Mouse (Mus musculus): ENCODE measurements around the gene Clptm1. TPM values are rescaled to one million over a fixed set of nuclear protein-coding genes. Genes with fewer than 3 reads are reported as not detected.
"Not testable (repeated sequence)": the region's sequence is repeated elsewhere in the genome, so short reads cannot be mapped to it uniquely, and the experiment has no call there.

Clptm1 gene
- polyA plus RNA-seq, 1 experiment from 2014 or later = 89.9 TPM

DNA sequence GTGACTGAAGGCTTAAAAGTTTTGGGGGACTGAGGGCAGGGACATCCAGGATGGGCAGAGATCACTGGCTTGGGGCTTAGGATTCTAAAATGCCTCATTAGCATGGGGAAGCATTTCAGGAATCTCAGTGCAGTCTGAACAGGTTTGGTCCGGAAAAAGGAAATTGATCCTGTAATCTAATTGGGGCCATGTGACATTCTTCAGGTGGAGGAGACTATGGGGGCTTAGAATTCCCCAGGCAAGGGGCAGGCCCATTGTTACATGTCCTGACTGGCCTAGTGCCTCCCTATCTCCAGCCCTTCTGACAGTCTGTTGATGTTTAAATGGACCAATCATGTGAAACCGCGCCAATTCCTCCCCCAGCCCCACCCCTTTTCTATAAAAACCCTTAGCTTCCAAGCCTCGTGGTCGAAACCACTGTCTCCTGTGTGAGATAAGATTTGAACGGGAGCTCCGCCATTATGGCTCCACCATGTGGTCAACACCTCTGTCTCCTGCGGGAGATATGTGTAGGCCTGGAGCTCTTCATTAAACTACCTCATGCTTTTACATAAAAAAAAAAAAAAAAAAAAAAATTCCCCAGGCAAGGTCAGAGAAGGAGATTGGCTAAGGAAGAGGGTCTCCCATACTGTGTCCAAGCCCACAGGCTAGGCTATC, 22.2 kb upstream of the Clptm1 start:
- WGBS = 44% methylated on average over 8 of the region's 8 CpGs
- 0 out of 2 replicates have a peak, but pooled peaks have one; percentile 14 for ATAC-seq (replicated peaks; ENCODE audit: low FRiP score)
- H3K9me3 ChIP-seq (ENCODE audit: control insufficient read depth, low read length); H3K27me3 ChIP-seq (replicated peaks; ENCODE audit: control insufficient read depth, insufficient read depth, low read length); H3K4me2 ChIP-seq; H3K36me3 ChIP-seq (ENCODE audit: control insufficient read depth, insufficient read depth, low read length); DNase-seq (ENCODE audit: low spot score); H3K4me1 ChIP-seq (replicated peaks; ENCODE audit: control insufficient read depth, insufficient read depth, low read length); H3K4me3 ChIP-seq (ENCODE audit: low read depth, low read length); H3K9ac ChIP-seq (ENCODE audit: low read depth, low read length): not testable (repeated sequence)
- peak overlapping the region; percentile 40 for H3K27ac ChIP-seq (ENCODE audit: low read depth, low read length)

DNA sequence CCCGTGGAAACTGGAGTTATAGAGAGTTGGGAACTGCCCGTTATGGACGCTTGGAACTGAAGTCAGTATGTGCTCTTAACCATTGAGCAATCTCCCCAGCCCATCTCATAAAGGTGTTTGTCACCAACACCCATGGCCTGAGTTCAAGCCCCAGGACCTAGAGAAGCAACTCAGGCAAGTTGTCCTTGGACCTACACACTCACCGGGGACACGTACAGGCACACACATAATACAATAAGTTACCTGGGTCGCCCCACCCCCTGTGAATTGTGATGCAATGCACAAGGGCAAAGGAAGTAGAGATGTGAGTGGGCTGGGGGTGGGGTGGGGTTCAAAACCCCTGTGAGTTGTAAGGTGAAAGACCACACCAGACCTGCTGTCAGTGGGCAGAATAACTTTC, 21.7 kb upstream of the Clptm1 start:
- Histone ChIP-seq H3K9ac (ENCODE audit: low read depth, low read length) (no peak overlapping the region), H3K27ac (ENCODE audit: low read depth, low read length) (peak overlapping the region; percentile 40), H3K36me3 (ENCODE audit: control insufficient read depth, insufficient read depth, low read length) (no peaks in the 10 kb centered on the region), H3K4me3 (ENCODE audit: low read depth, low read length) (no peak overlapping the region), H3K4me1 (replicated peaks; ENCODE audit: control insufficient read depth, insufficient read depth, low read length) (peaks cover 10% of the 10 kb centered on the region), H3K27me3 (replicated peaks; ENCODE audit: control insufficient read depth, insufficient read depth, low read length) (no peaks in the 10 kb centered on the region), H3K9me3 (ENCODE audit: control insufficient read depth, low read length) (no peaks in the 10 kb centered on the region), H3K4me2 (no peak overlapping the region)
- WGBS = 80% methylated on average over 6 of the region's 6 CpGs
- DNase-seq (ENCODE audit: low spot score) = no peak
- ATAC-seq (replicated peaks; ENCODE audit: low FRiP score) = peak; percentile 49

DNA sequence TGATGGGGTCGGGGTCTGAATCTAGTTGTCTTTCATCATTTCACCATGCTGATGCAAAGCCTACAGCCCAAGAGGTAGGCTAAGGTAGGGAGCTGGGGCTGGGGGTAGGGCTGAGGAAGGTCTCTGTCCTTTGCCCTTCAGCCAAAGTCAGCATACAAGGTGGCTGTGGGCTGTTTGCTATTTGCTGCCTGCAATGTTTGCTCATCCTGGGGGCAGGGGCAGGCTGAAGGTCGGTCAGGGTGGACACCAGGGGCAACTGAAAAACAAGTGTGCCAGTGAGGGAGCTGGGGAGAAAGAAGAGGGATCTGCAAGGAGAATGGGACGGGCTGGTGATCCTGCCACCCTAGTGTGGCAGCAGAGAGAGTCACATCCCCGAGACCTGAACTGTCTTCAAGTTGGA, 20.5 kb upstream of the Clptm1 start:
- Histone ChIP-seq H3K4me3 (ENCODE audit: low read depth, low read length) (no peak overlapping the region), H3K9me3 (ENCODE audit: control insufficient read depth, low read length) (no peaks in the 10 kb centered on the region), H3K36me3 (ENCODE audit: control insufficient read depth, insufficient read depth, low read length) (no peaks in the 10 kb centered on the region), H3K4me2 (no peak overlapping the region), H3K27me3 (replicated peaks; ENCODE audit: control insufficient read depth, insufficient read depth, low read length) (no peaks in the 10 kb centered on the region), H3K27ac (ENCODE audit: low read depth, low read length) (peak overlapping the region; percentile 20; the same call in 1 of the 2 replicates), H3K4me1 (replicated peaks; ENCODE audit: control insufficient read depth, insufficient read depth, low read length) (peaks cover 14% of the 10 kb centered on the region), H3K9ac (ENCODE audit: low read depth, low read length) (no peak overlapping the region)
- ATAC-seq (replicated peaks; ENCODE audit: low FRiP score) = peak; percentile 56
- no peak for DNase-seq (ENCODE audit: low spot score)
- WGBS = 66% methylated on average over 4 of the region's 4 CpGs

DNA sequence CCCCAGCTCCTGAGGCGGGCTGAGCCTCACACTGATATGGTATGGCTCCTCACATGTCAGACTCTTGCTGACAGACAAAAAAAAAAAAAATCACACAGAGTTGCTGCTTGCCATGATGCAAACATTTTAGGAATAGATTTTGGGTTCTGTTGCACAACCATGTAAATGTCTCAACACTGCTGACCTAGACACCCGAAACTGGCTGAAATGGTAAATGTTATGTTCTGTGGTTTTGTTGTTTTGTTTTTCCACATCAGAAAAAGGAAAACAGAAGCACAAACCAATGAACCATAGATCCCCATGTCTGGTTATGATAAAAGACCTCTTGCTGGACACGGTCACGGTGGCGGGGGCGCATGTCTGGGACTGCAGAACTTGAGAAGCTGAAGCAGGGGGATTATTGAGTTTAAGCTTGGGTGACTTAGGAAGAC, 19.0 kb upstream of the Clptm1 start:
- Histone ChIP-seq H3K36me3 (ENCODE audit: control insufficient read depth, insufficient read depth, low read length) (no peaks in the 10 kb centered on the region), H3K27me3 (replicated peaks; ENCODE audit: control insufficient read depth, insufficient read depth, low read length) (no peaks in the 10 kb centered on the region), H3K4me3 (ENCODE audit: low read depth, low read length) (no peak overlapping the region), H3K4me2 (no peak overlapping the region), H3K4me1 (replicated peaks; ENCODE audit: control insufficient read depth, insufficient read depth, low read length) (peaks cover 14% of the 10 kb centered on the region), H3K27ac (ENCODE audit: low read depth, low read length) (no peak overlapping the region), H3K9ac (ENCODE audit: low read depth, low read length) (no peak overlapping the region), H3K9me3 (ENCODE audit: control insufficient read depth, low read length) (no peaks in the 10 kb centered on the region)
- no peak for ATAC-seq (replicated peaks; ENCODE audit: low FRiP score)
- 72% methylated on average over 6 of the region's 6 CpGs for WGBS
- no peak for DNase-seq (ENCODE audit: low spot score)

DNA sequence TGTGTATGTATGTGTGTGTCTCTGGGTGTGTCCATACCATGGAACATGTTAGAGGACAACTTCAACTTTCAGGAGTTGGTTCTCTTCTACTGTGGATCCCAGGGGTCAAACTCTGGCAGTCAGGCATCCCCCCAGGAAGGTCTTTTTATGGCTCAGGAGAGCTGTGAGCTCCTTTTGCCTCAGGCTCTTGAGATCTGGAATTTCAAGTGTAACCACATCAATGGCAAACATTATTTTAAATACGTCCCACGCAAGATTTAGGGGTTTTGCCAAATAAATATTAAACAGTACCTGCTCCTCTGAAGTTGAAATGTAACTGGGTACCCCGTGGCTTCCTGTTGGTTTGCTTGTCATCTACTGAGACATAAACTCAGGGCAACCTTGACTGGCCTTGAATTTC, 18.1 kb upstream of the Clptm1 start:
- Histone ChIP-seq H3K9me3 (ENCODE audit: control insufficient read depth, low read length) (no peaks in the 10 kb centered on the region), H3K27ac (ENCODE audit: low read depth, low read length) (no peak overlapping the region), H3K9ac (ENCODE audit: low read depth, low read length) (no peak overlapping the region), H3K36me3 (ENCODE audit: control insufficient read depth, insufficient read depth, low read length) (no peaks in the 10 kb centered on the region), H3K4me2 (no peak overlapping the region), H3K4me3 (ENCODE audit: low read depth, low read length) (no peak overlapping the region), H3K27me3 (replicated peaks; ENCODE audit: control insufficient read depth, insufficient read depth, low read length) (no peaks in the 10 kb centered on the region), H3K4me1 (replicated peaks; ENCODE audit: control insufficient read depth, insufficient read depth, low read length) (peaks cover 14% of the 10 kb centered on the region)
- DNase-seq (ENCODE audit: low spot score) (no peak), ATAC-seq (replicated peaks; ENCODE audit: low FRiP score) (no peak)
- 75% methylated on average over 3 of the region's 3 CpGs for WGBS

DNA sequence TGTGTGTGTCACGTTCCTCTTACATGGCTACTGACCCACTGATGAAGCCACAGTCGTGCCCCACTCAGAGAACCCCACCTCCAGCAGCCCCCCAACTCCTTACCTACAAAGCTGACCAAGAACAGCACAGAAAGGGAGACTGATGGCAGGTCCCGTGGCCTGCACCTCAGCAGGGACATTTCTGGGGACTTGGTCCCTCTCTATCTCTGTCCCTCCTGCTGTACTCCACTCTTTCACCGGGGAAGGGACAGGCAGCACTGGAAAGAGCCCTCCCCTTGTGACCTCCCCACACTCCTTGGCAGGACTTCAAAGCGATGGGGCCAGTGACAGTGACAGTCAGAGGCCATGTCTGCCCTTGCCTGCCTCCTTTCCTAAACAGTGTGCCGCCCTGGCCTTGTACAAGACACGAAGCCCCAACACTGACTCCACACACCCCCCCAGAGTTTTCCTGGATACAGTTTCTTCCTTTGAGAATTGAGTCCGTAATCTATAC, 16.4 kb upstream of the Clptm1 start, which contains the start of the genes Gm44805 and Apoc4:
TSS of gene Gm44805 (minus strand) at position 222 of the 493 bp plus-strand sequence.
TSS of gene Apoc4 (minus strand) at position 278 of the 493 bp plus-strand sequence.
- WGBS = 69% methylated on average over 8 of the region's 8 CpGs
- H3K4me3 ChIP-seq (ENCODE audit: low read depth, low read length) = no peak within 1 kb of the TSS
- peaks cover 14% of the 10 kb centered on the region for H3K4me1 ChIP-seq (replicated peaks; ENCODE audit: control insufficient read depth, insufficient read depth, low read length)
- DNase-seq (ENCODE audit: low spot score) (no peak), ATAC-seq (replicated peaks; ENCODE audit: low FRiP score) (no peak)
- no peaks in the 10 kb centered on the region for H3K9me3 ChIP-seq (ENCODE audit: control insufficient read depth, low read length)
- no peaks in the 10 kb centered on the region for H3K36me3 ChIP-seq (ENCODE audit: control insufficient read depth, insufficient read depth, low read length)
- no peak within 1 kb of the TSS for H3K9ac ChIP-seq (ENCODE audit: low read depth, low read length)
- H3K27ac ChIP-seq (ENCODE audit: low read depth, low read length) = peak within 1 kb of the TSS; percentile 13; the same call in 1 of the 2 replicates
- H3K4me2 ChIP-seq = no peak within 1 kb of the TSS
- H3K27me3 ChIP-seq (replicated peaks; ENCODE audit: control insufficient read depth, insufficient read depth, low read length) = no peaks in the 10 kb centered on the region

DNA sequence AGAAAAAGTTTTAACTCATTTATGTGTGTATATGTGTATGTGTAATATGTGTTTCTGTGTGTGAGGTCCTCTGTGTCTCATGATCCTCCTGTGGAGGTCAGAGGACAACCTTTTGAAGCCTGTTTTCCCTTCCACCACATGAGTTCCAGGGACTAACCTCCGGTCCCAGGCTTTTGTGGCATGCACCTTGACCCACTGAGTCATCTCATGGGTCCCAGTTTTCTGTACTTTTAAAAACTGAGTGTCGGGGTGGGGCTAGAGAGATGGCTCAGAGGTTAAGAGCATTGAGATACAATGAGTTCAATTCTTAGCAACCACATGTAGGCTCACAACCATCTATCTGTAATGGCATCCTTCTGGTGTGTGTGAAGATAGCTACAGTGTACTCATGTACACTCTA, 15.9 kb upstream of the Clptm1 start:
- Histone ChIP-seq H3K4me3 (ENCODE audit: low read depth, low read length) (no peak overlapping the region), H3K4me2 (no peak overlapping the region), H3K27ac (ENCODE audit: low read depth, low read length) (no peak overlapping the region; the same call in 1 of the 2 replicates), H3K9me3 (ENCODE audit: control insufficient read depth, low read length) (no peaks in the 10 kb centered on the region), H3K9ac (ENCODE audit: low read depth, low read length) (no peak overlapping the region), H3K4me1 (replicated peaks; ENCODE audit: control insufficient read depth, insufficient read depth, low read length) (peaks cover 14% of the 10 kb centered on the region), H3K36me3 (ENCODE audit: control insufficient read depth, insufficient read depth, low read length) (no peaks in the 10 kb centered on the region), H3K27me3 (replicated peaks; ENCODE audit: control insufficient read depth, insufficient read depth, low read length) (no peaks in the 10 kb centered on the region)
- ATAC-seq (replicated peaks; ENCODE audit: low FRiP score) (no peak), DNase-seq (ENCODE audit: low spot score) (no peak)
- whole genome bisulfite sequencing = 79% methylated on average over 2 of the region's 2 CpGs

DNA sequence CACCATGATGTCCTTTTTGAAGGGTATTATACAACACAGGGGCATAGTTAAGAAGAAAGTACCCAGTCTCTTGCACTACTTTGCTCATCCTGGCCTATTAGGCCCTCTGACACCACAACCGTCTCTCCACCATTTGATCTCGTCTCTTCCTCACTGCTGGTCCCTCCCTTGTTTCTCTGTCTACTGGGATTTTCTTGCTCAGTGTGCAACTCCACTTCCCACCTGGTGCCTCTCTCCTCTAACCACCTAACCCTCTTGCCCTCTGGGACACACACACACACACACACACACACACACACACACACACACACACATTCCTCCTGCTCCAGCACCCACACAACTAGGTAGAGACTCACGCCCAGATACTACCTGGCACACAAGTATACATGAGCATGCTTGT, 14.1 kb upstream of the Clptm1 start:
- Histone ChIP-seq H3K4me1 (replicated peaks; ENCODE audit: control insufficient read depth, insufficient read depth, low read length) (peaks cover 11% of the 10 kb centered on the region), H3K9ac (ENCODE audit: low read depth, low read length) (no peak overlapping the region), H3K4me3 (ENCODE audit: low read depth, low read length) (no peak overlapping the region), H3K36me3 (ENCODE audit: control insufficient read depth, insufficient read depth, low read length) (no peaks in the 10 kb centered on the region), H3K27me3 (replicated peaks; ENCODE audit: control insufficient read depth, insufficient read depth, low read length) (no peaks in the 10 kb centered on the region), H3K9me3 (ENCODE audit: control insufficient read depth, low read length) (no peaks in the 10 kb centered on the region), H3K27ac (ENCODE audit: low read depth, low read length) (no peak overlapping the region), H3K4me2 (no peak overlapping the region)
- 88% methylated on average over 3 of the region's 3 CpGs for WGBS
- DNase-seq (ENCODE audit: low spot score) = no peak
- no peak for ATAC-seq (replicated peaks; ENCODE audit: low FRiP score)

DNA sequence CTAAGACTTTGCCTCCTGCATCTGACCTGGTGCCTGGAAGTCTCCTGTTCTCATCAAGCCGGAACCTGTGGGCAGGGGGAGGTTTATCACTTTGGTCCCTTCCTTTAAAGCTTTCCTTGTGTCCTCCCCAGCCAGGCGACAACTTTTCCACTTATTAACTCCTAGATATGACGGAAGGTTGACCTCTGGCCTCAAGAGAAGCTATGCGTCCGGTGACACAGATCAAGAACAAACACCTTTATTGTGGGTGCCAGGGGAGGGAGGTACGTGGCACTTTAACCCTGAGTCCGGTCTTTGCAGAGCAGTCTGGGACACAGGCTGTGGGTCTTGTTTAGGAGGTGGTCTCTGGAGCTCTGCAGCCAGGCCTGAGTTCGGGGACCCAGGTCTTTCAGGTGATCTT, 13.0 kb upstream of the Clptm1 start, which contains the start of gene Apoc2:
TSS of gene Apoc2 (minus strand) at position 70 of the 400 bp plus-strand sequence.
- H3K36me3 ChIP-seq (ENCODE audit: control insufficient read depth, insufficient read depth, low read length) = no peaks in the 10 kb centered on the region
- ATAC-seq (replicated peaks; ENCODE audit: low FRiP score) (no peak), DNase-seq (ENCODE audit: low spot score) (no peak)
- H3K4me1 ChIP-seq (replicated peaks; ENCODE audit: control insufficient read depth, insufficient read depth, low read length) = peaks cover 9% of the 10 kb centered on the region
- no peaks in the 10 kb centered on the region for H3K27me3 ChIP-seq (replicated peaks; ENCODE audit: control insufficient read depth, insufficient read depth, low read length)
- 71% methylated on average over 8 of the region's 8 CpGs for WGBS
- H3K4me2 ChIP-seq = no peak within 1 kb of the TSS
- H3K4me3 ChIP-seq (ENCODE audit: low read depth, low read length) = no peak within 1 kb of the TSS
- H3K27ac ChIP-seq (ENCODE audit: low read depth, low read length) = 0 out of 2 replicates have a peak within 1 kb of the TSS, but pooled peaks have one; percentile 13
- no peaks in the 10 kb centered on the region for H3K9me3 ChIP-seq (ENCODE audit: control insufficient read depth, low read length)
- no peak within 1 kb of the TSS for H3K9ac ChIP-seq (ENCODE audit: low read depth, low read length)
